Mouse (Mus musculus): ENCODE data around the gene Mtg2. TPM values are rescaled to one million over a fixed set of nuclear protein-coding genes. Genes with fewer than 3 reads are reported as not detected.
A peak's percentile ranks its signal among the peaks of the same experiment; 100 is the strongest.

Gene Mtg2
- polyA plus RNA-seq, 1 experiment from 2014 or later: 31.0 TPM

GRCm38 (mm10) chr2:180108285-180108684 lies 37.9 kb downstream of the Mtg2 start:
- Histone ChIP-seq H3K36me3 (ENCODE audit: control insufficient read depth, insufficient read depth, low read length) (no peaks in the 10 kb centered on the region), H3K9ac (ENCODE audit: low read depth, low read length) (no peak overlapping the region), H3K27ac (ENCODE audit: low read length) (no peak overlapping the region), H3K27me3 (replicated peaks; ENCODE audit: control insufficient read depth, insufficient read depth, low read length) (peaks cover 28% of the 10 kb centered on the region), H3K4me2 (ENCODE audit: low read depth, low read length) (no peak overlapping the region), H3K4me1 (ENCODE audit: control insufficient read depth, insufficient read depth, low read length) (peaks cover 12% of the 10 kb centered on the region), H3K4me3 (ENCODE audit: low read length) (no peak overlapping the region), H3K9me3 (ENCODE audit: control insufficient read depth, low read length) (no peaks in the 10 kb centered on the region)
- WGBS: 62% methylated on average over 6 of the region's 6 CpGs
- ATAC-seq: no peak

GRCm38 (mm10) chr2:180113909-180114890 lies 43.8 kb downstream of the Mtg2 start:
- Histone ChIP-seq H3K27me3 (replicated peaks; ENCODE audit: control insufficient read depth, insufficient read depth, low read length) (no peaks in the 10 kb centered on the region), H3K27ac (ENCODE audit: low read length) (no peak overlapping the region), H3K4me1 (ENCODE audit: control insufficient read depth, insufficient read depth, low read length) (peaks cover 12% of the 10 kb centered on the region), H3K9me3 (ENCODE audit: control insufficient read depth, low read length) (no peaks in the 10 kb centered on the region), H3K4me3 (ENCODE audit: low read length) (no peak overlapping the region), H3K9ac (ENCODE audit: low read depth, low read length) (no peak overlapping the region), H3K36me3 (ENCODE audit: control insufficient read depth, insufficient read depth, low read length) (no peaks in the 10 kb centered on the region), H3K4me2 (ENCODE audit: low read depth, low read length) (no peak overlapping the region)
- no peak for ATAC-seq
- 62% methylated on average over 17 of the region's 17 CpGs for WGBS

GRCm38 (mm10) chr2:180115279-180115678 lies 44.9 kb downstream of the Mtg2 start:
- Histone ChIP-seq H3K4me1 (ENCODE audit: control insufficient read depth, insufficient read depth, low read length) (peaks cover 19% of the 10 kb centered on the region), H3K4me3 (ENCODE audit: low read length) (no peak overlapping the region), H3K9me3 (ENCODE audit: control insufficient read depth, low read length) (no peaks in the 10 kb centered on the region), H3K36me3 (ENCODE audit: control insufficient read depth, insufficient read depth, low read length) (no peaks in the 10 kb centered on the region), H3K9ac (ENCODE audit: low read depth, low read length) (no peak overlapping the region), H3K4me2 (ENCODE audit: low read depth, low read length) (no peak overlapping the region), H3K27me3 (replicated peaks; ENCODE audit: control insufficient read depth, insufficient read depth, low read length) (no peaks in the 10 kb centered on the region), H3K27ac (ENCODE audit: low read length) (no peak overlapping the region)
- no peak for ATAC-seq
- 38% methylated on average over 6 of the region's 6 CpGs for WGBS

GRCm38 (mm10) chr2:180116081-180116493 lies 45.7 kb downstream of the Mtg2 start:
- no peak for ATAC-seq
- no peak overlapping the region for H3K9ac ChIP-seq (ENCODE audit: low read depth, low read length)
- no peak overlapping the region for H3K4me3 ChIP-seq (ENCODE audit: low read length)
- peaks cover 20% of the 10 kb centered on the region for H3K4me1 ChIP-seq (ENCODE audit: control insufficient read depth, insufficient read depth, low read length)
- no peaks in the 10 kb centered on the region for H3K9me3 ChIP-seq (ENCODE audit: control insufficient read depth, low read length)
- H3K27me3 ChIP-seq (replicated peaks; ENCODE audit: control insufficient read depth, insufficient read depth, low read length): no peaks in the 10 kb centered on the region
- H3K4me2 ChIP-seq (ENCODE audit: low read depth, low read length): no peak overlapping the region
- H3K36me3 ChIP-seq (ENCODE audit: control insufficient read depth, insufficient read depth, low read length): no peaks in the 10 kb centered on the region
- no peak overlapping the region for H3K27ac ChIP-seq (ENCODE audit: low read length)
- 72% methylated on average over 10 of the region's 10 CpGs for WGBS

- ATAC-seq: no peak
- H3K36me3 ChIP-seq (ENCODE audit: control insufficient read depth, insufficient read depth, low read length): no peaks in the 10 kb centered on the region
- H3K27ac ChIP-seq (ENCODE audit: low read length): no peak overlapping the region
- H3K4me3 ChIP-seq (ENCODE audit: low read length): no peak overlapping the region
- H3K27me3 ChIP-seq (replicated peaks; ENCODE audit: control insufficient read depth, insufficient read depth, low read length): no peaks in the 10 kb centered on the region
- WGBS: 74% methylated on average over 8 of the region's 8 CpGs
- no peaks in the 10 kb centered on the region for H3K9me3 ChIP-seq (ENCODE audit: control insufficient read depth, low read length)
- H3K4me2 ChIP-seq (ENCODE audit: low read depth, low read length): no peak overlapping the region
- H3K9ac ChIP-seq (ENCODE audit: low read depth, low read length): no peak overlapping the region
- peaks cover 20% of the 10 kb centered on the region for H3K4me1 ChIP-seq (ENCODE audit: control insufficient read depth, insufficient read depth, low read length)
Measured at GRCm38 (mm10) chr2:180116741-180117484, 46.5 kb downstream of the Mtg2 start.

GRCm38 (mm10) chr2:180117485-180118194 lies 47.3 kb downstream of the Mtg2 start:
- ATAC-seq: no peak
- Histone ChIP-seq H3K9me3 (ENCODE audit: control insufficient read depth, low read length) (no peaks in the 10 kb centered on the region), H3K4me1 (ENCODE audit: control insufficient read depth, insufficient read depth, low read length) (peaks cover 20% of the 10 kb centered on the region), H3K4me2 (ENCODE audit: low read depth, low read length) (no peak overlapping the region), H3K9ac (ENCODE audit: low read depth, low read length) (0 out of 2 replicates have a peak overlapping the region, but pooled peaks have one; percentile 2), H3K36me3 (ENCODE audit: control insufficient read depth, insufficient read depth, low read length) (no peaks in the 10 kb centered on the region), H3K27ac (ENCODE audit: low read length) (no peak overlapping the region), H3K4me3 (ENCODE audit: low read length) (no peak overlapping the region), H3K27me3 (replicated peaks; ENCODE audit: control insufficient read depth, insufficient read depth, low read length) (no peaks in the 10 kb centered on the region)
- 12% methylated on average over 13 of the region's 13 CpGs for WGBS

- H3K36me3 ChIP-seq (ENCODE audit: control insufficient read depth, insufficient read depth, low read length): no peaks in the 10 kb centered on the region
- WGBS: under 1% methylated on average over 55 of the region's 55 CpGs
- peak within 1 kb of the TSS; percentile 31 for H3K27ac ChIP-seq (ENCODE audit: low read length)
- H3K4me2 ChIP-seq (ENCODE audit: low read depth, low read length): peak within 1 kb of the TSS; percentile 89
- H3K4me1 ChIP-seq (ENCODE audit: control insufficient read depth, insufficient read depth, low read length): peaks cover 20% of the 10 kb centered on the region
- H3K4me3 ChIP-seq (ENCODE audit: low read length): peak within 1 kb of the TSS; percentile 65
- H3K9me3 ChIP-seq (ENCODE audit: control insufficient read depth, low read length): no peaks in the 10 kb centered on the region
- H3K27me3 ChIP-seq (replicated peaks; ENCODE audit: control insufficient read depth, insufficient read depth, low read length): no peaks in the 10 kb centered on the region
- H3K9ac ChIP-seq (ENCODE audit: low read depth, low read length): peak within 1 kb of the TSS; percentile 72
- ATAC-seq: peak; percentile 99
Measured at GRCm38 (mm10) chr2:180118661-180119438, 48.5 kb downstream of the Mtg2 start, which contains the start of gene Osbpl2. Gene Osbpl2, plus strand, starts transcription at chr2:180119306.

GRCm38 (mm10) chr2:180119439-180120291 lies 49.3 kb downstream of the Mtg2 start:
- ATAC-seq: peak; percentile 47
- Histone ChIP-seq H3K4me2 (ENCODE audit: low read depth, low read length) (peak overlapping the region; percentile 89), H3K27me3 (replicated peaks; ENCODE audit: control insufficient read depth, insufficient read depth, low read length) (no peaks in the 10 kb centered on the region), H3K9ac (ENCODE audit: low read depth, low read length) (peak overlapping the region; percentile 72), H3K9me3 (ENCODE audit: control insufficient read depth, low read length) (no peaks in the 10 kb centered on the region), H3K4me1 (ENCODE audit: control insufficient read depth, insufficient read depth, low read length) (peaks cover 20% of the 10 kb centered on the region), H3K36me3 (ENCODE audit: control insufficient read depth, insufficient read depth, low read length) (no peaks in the 10 kb centered on the region), H3K27ac (ENCODE audit: low read length) (peak overlapping the region; percentile 11), H3K4me3 (ENCODE audit: low read length) (peak overlapping the region; percentile 65)
- WGBS: 1% methylated on average over 68 of the region's 68 CpGs
